Mouse (Mus musculus) MEL (cell line): ENCODE measurements around the gene Hagh. TPM values are rescaled to one million over a fixed set of nuclear protein-coding genes. Genes with fewer than 3 reads are reported as not detected.
A peak's percentile ranks its signal among the peaks of the same experiment; 100 is the strongest.

Experiments used
- DNase-seq: peaks from one replicate; pipeline ENCODE4 v3.0.0; 2011; ENCODE audit warnings: low read depth, low spot score
- H3K27ac ChIP-seq: 2 replicates; pipeline ENCODE4 v1.5.1; 2012; ENCODE audit warnings: low read depth, mild to moderate bottlenecking, control low read depth, low read length, moderate library complexity; ENCODE audit not compliant: control insufficient read depth
- H3K27me3 ChIP-seq, 2 experiments: fragments of 150-350 bp in 1 of 2; sonication (generic) in 1 of 2; 2 replicates each; pipeline ENCODE4 v1.6.1; 2012; ENCODE audit warnings: low read length in 2 of 2, mild to moderate bottlenecking in 2 of 2, improper control_type of control experiment in 1 of 2, moderate library complexity in 1 of 2; ENCODE audit not compliant: insufficient read depth in 2 of 2, control insufficient read depth in 1 of 2
- H3K36me3 ChIP-seq, 2 experiments: 2 replicates each; pipeline ENCODE4 v1.6.1; 2012 to 2014; ENCODE audit warnings: low read length in 2 of 2, improper control_type of control experiment in 1 of 2, inconsistent platforms in 1 of 2, mild to moderate bottlenecking in 1 of 2; ENCODE audit not compliant: insufficient read depth in 2 of 2, control insufficient read depth in 1 of 2
- H3K4me1 ChIP-seq, 2 experiments: fragments of 150-350 bp in 1 of 2; sonication (generic) in 1 of 2; 2 replicates each; pipeline ENCODE4 v1.6.1; 2012; ENCODE audit warnings: low read length in 2 of 2, improper control_type of control experiment in 1 of 2, mild to moderate bottlenecking in 1 of 2; ENCODE audit not compliant: insufficient read depth in 2 of 2, control insufficient read depth in 1 of 2
- H3K4me3 ChIP-seq, 2 experiments: fragments of 150-350 bp in 1 of 2; sonication (generic) in 1 of 2; 2 replicates each; pipeline ENCODE4 v1.5.1; 2012; ENCODE audit warnings: low read depth in 2 of 2, low read length in 2 of 2, mild to moderate bottlenecking in 2 of 2, moderate library complexity in 2 of 2, control low read depth in 1 of 2, improper control_type of control experiment in 1 of 2; ENCODE audit not compliant: control insufficient read depth in 1 of 2, insufficient read depth in 1 of 2
- H3K79me2 ChIP-seq: 2 replicates; pipeline ENCODE4 v1.6.1; 2012; ENCODE audit warnings: mild to moderate bottlenecking, low read length, moderate library complexity; ENCODE audit not compliant: control insufficient read depth, poor library complexity, insufficient read depth
- H3K9ac ChIP-seq: 2 replicates; pipeline ENCODE4 v1.6.1; 2012; ENCODE audit warnings: low read depth, mild to moderate bottlenecking, control low read depth, low read length, moderate library complexity; ENCODE audit not compliant: control insufficient read depth, poor library complexity, severe bottlenecking
- H3K9me3 ChIP-seq: fragments of 150-350 bp; sonication (generic); replicated peaks from 2 replicates; pipeline ENCODE4 v1.6.1; 2012; ENCODE audit warnings: mild to moderate bottlenecking, low read length, improper control_type of control experiment, moderate library complexity; ENCODE audit not compliant: insufficient read depth
- CHD2 ChIP-seq: IDR thresholded peaks from 2 replicates; pipeline ENCODE4 v1.6.1; 2011; ENCODE audit warnings: low read length, improper control_type of control experiment
- CTCF ChIP-seq, 3 experiments: IDR thresholded peaks in 2 of 3; conservative IDR thresholded peaks in 1 of 3; 2 replicates each; pipeline ENCODE4 v1.5.1; 2011 to 2012; ENCODE audit warnings: low read length in 3 of 3, low read depth in 2 of 3, mild to moderate bottlenecking in 2 of 3, improper control_type of control experiment in 1 of 3, inconsistent platforms in 1 of 3, mixed read lengths in 1 of 3, moderate library complexity in 1 of 3; ENCODE audit not compliant: control insufficient read depth in 1 of 3, insufficient read depth in 1 of 3, poor library complexity in 1 of 3, severe bottlenecking in 1 of 3
- E2F4 ChIP-seq: IDR thresholded peaks from 2 replicates; pipeline ENCODE4 v1.6.1; 2011; ENCODE audit warnings: low read depth, low read length, improper control_type of control experiment, borderline replicate concordance
- ELF1 ChIP-seq: IDR thresholded peaks from 2 replicates; pipeline ENCODE4 v1.6.1; 2014; ENCODE audit warnings: low read depth, mild to moderate bottlenecking, inconsistent platforms, low read length, improper control_type of control experiment, moderate library complexity
- EP300 ChIP-seq, 2 experiments: IDR thresholded peaks; 2 replicates each; pipeline ENCODE4 v1.6.1; 2011; ENCODE audit warnings: improper control_type of control experiment in 2 of 2, low read length in 2 of 2, low read depth in 1 of 2, mild to moderate bottlenecking in 1 of 2
- ETS1 ChIP-seq: IDR thresholded peaks from 2 replicates; pipeline ENCODE4 v1.6.1; 2012; ENCODE audit warnings: low read depth, mild to moderate bottlenecking, inconsistent platforms, low read length, improper control_type of control experiment, moderate library complexity
- GABPA ChIP-seq: IDR thresholded peaks from 2 replicates; pipeline ENCODE4 v1.6.1; 2012; ENCODE audit warnings: low read depth, mild to moderate bottlenecking, inconsistent platforms, low read length, improper control_type of control experiment, moderate library complexity
- GATA1 ChIP-seq: IDR thresholded peaks from 2 replicates; pipeline ENCODE4 v1.6.1; 2011; ENCODE audit warnings: low read depth, low read length, improper control_type of control experiment
- JUND ChIP-seq: IDR thresholded peaks from 2 replicates; pipeline ENCODE4 v1.6.1; 2011; ENCODE audit warnings: low read depth, mild to moderate bottlenecking, improper control_type of control experiment, low read length
- KAT2A ChIP-seq: conservative IDR thresholded peaks from 2 replicates; pipeline ENCODE4 v1.6.1; 2012; ENCODE audit warnings: low read depth, low read length, improper control_type of control experiment, inconsistent platforms
- MAFK ChIP-seq: IDR thresholded peaks from 2 replicates; pipeline ENCODE4 v1.6.1; 2011; ENCODE audit warnings: low read depth, mild to moderate bottlenecking, low read length, improper control_type of control experiment, borderline replicate concordance
- MYB ChIP-seq: IDR thresholded peaks from 2 replicates; pipeline ENCODE4 v1.6.1; 2011; ENCODE audit warnings: mild to moderate bottlenecking, low read depth, low read length, improper control_type of control experiment
- MYC ChIP-seq: IDR thresholded peaks from 2 replicates; pipeline ENCODE4 v1.6.1; 2011; ENCODE audit warnings: low read depth, mild to moderate bottlenecking, low read length, improper control_type of control experiment, moderate library complexity
- POLR2A ChIP-seq, 2 experiments: IDR thresholded peaks; 2 replicates each; pipeline ENCODE4 v1.6.1; 2011 to 2012; ENCODE audit warnings: low read length in 2 of 2, mild to moderate bottlenecking in 2 of 2, control low read depth in 1 of 2, improper control_type of control experiment in 1 of 2, low read depth in 1 of 2, moderate library complexity in 1 of 2; ENCODE audit not compliant: control insufficient read depth in 1 of 2, insufficient read depth in 1 of 2, poor library complexity in 1 of 2
- POLR2AphosphoS2 ChIP-seq: IDR thresholded peaks from 2 replicates; pipeline ENCODE4 v1.6.1; 2011; ENCODE audit warnings: low read length, improper control_type of control experiment
- RAD21 ChIP-seq: IDR thresholded peaks from 2 replicates; pipeline ENCODE4 v1.6.1; 2011; ENCODE audit warnings: mild to moderate bottlenecking, low read depth, low read length, improper control_type of control experiment
- RCOR1 ChIP-seq: IDR thresholded peaks from 2 replicates; pipeline ENCODE4 v1.6.1; 2012; ENCODE audit warnings: low read depth, mild to moderate bottlenecking, inconsistent platforms, low read length, improper control_type of control experiment
- SMC3 ChIP-seq: IDR thresholded peaks from 2 replicates; pipeline ENCODE4 v1.6.1; 2011; ENCODE audit warnings: low read depth, low read length, improper control_type of control experiment
- TAL1 ChIP-seq: IDR thresholded peaks from 2 replicates; pipeline ENCODE4 v1.6.1; 2012; ENCODE audit warnings: mild to moderate bottlenecking, inconsistent platforms, low read length, moderate library complexity, mixed read lengths
- TBP ChIP-seq: IDR thresholded peaks from 2 replicates; pipeline ENCODE4 v1.8.0; 2011; ENCODE audit warnings: low read depth, low read length, improper control_type of control experiment
- TCF12 ChIP-seq: IDR thresholded peaks from 2 replicates; pipeline ENCODE4 v1.6.1; 2014; ENCODE audit warnings: low read depth, mild to moderate bottlenecking, inconsistent platforms, low read length, improper control_type of control experiment, moderate library complexity
- UBTF ChIP-seq: IDR thresholded peaks from 2 replicates; pipeline ENCODE4 v1.6.1; 2012; ENCODE audit warnings: low read depth, mild to moderate bottlenecking, inconsistent platforms, low read length, improper control_type of control experiment, moderate library complexity, borderline replicate concordance; ENCODE audit not compliant: insufficient read depth
- USF2 ChIP-seq, 2 experiments: IDR thresholded peaks; 2 replicates each; pipeline ENCODE4 v1.6.1; 2011 to 2012; ENCODE audit warnings: improper control_type of control experiment in 2 of 2, low read length in 2 of 2, borderline replicate concordance in 1 of 2, inconsistent platforms in 1 of 2, low read depth in 1 of 2, mild to moderate bottlenecking in 1 of 2; ENCODE audit not compliant: insufficient read depth in 1 of 2
- ZC3H11A ChIP-seq: IDR thresholded peaks from 2 replicates; pipeline ENCODE4 v1.6.1; 2012; ENCODE audit warnings: low read depth, mild to moderate bottlenecking, inconsistent platforms, low read length, improper control_type of control experiment
- ZKSCAN1 ChIP-seq: IDR thresholded peaks from 2 replicates; pipeline ENCODE4 v1.6.1; 2012; ENCODE audit warnings: low read depth, mild to moderate bottlenecking, inconsistent platforms, low read length, improper control_type of control experiment, moderate library complexity
- ZNF384 ChIP-seq: IDR thresholded peaks from 2 replicates; pipeline ENCODE4 v1.6.1; 2012; ENCODE audit warnings: low read depth, mild to moderate bottlenecking, inconsistent platforms, low read length, improper control_type of control experiment
- polyA plus RNA-seq, 2 experiments: library from polyadenylated mRNA; stranded (reverse) in 1 of 2; unstranded in 1 of 2; fragments of >175 nt in 1 of 2; fragments of >200 nt in 1 of 2; gene quantifications; 2 replicates each; pipeline versions ENCODE4 v1.2.1 to v1.2.4; 2012; ENCODE audit warnings: low replicate concordance in 2 of 2, low read depth in 1 of 2; ENCODE audit not compliant: insufficient read length in 2 of 2, insufficient read depth in 1 of 2, missing spikeins in 1 of 2
- total RNA-seq: library from RNA; depleted of rRNA; stranded (reverse); fragments of 300-350 nt; gene quantifications from 2 replicates; pipeline ENCODE4 v1.2.3, GENCODE M21; 2012

The Hagh gene
- total and polyA plus RNA-seq, 3 experiments, result 37.5 to 49.6 TPM; not detected in 1

DNA sequence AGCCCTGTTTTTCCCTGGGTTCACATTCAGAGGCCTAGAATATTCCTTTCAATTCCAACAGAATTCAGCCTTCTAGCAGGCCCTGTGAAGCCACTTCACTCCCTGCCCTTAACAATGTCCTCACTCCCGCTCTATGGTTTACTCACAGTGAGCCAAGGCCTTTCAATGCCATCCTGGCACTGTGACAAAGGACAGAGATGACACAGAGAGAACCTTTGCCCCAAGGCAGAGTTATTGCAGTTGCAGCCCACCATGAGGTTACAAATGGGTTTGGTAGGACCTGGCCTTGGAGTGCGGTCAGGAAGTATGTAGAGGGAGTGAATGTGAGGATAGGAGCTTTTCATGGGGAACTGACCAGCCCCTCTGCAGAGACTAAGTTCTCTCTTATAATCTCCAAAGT is 67.6 kb downstream of the Hagh start:
- H3K4me3 ChIP-seq, result no peak overlapping the region
- no peaks in the 10 kb centered on the region for H3K27me3 ChIP-seq
- no peaks in the 10 kb centered on the region for H3K79me2 ChIP-seq
- H3K27ac ChIP-seq, result no peak overlapping the region
- H3K9ac ChIP-seq, result no peak overlapping the region
- DNase-seq, result no peak
- H3K9me3 ChIP-seq, result no peaks in the 10 kb centered on the region
- H3K36me3 ChIP-seq, result peaks cover 6 to 12% of the 10 kb centered on the region in 2 experiments
- H3K4me1 ChIP-seq, result peaks cover 2 to 5% of the 10 kb centered on the region in 2 experiments; a peak in 3 of 4 replicates
- TF ChIP-seq CTCF (IDR thresholded peaks at IDR 0.05 in 2 of 3, conservative IDR thresholded peaks at IDR 0.05 in 1 of 3; ENCODE audit: control insufficient read depth in 1 of 3, insufficient read depth in 1 of 3, low read depth in 2 of 3, low read length in 3 of 3, poor library complexity in 1 of 3, severe bottlenecking in 1 of 3), result no peak
- TF ChIP-seq USF2 (IDR thresholded peaks at IDR 0.05; ENCODE audit: borderline replicate concordance in 1 of 2, insufficient read depth in 1 of 2, low read depth in 1 of 2, low read length in 2 of 2), result no peak
- no peak for TF ChIP-seq JUND
- TF ChIP-seq E2F4, result no peak
- no peak for TF ChIP-seq UBTF
- TF ChIP-seq ZC3H11A, result no peak
- no peak for TF ChIP-seq ZKSCAN1
- no peak for TF ChIP-seq RAD21
- no peak for TF ChIP-seq SMC3
- TF ChIP-seq MAFK, result no peak
- TF ChIP-seq KAT2A, result no peak
- TF ChIP-seq POLR2A (IDR thresholded peaks at IDR 0.05; ENCODE audit: control insufficient read depth in 1 of 2, insufficient read depth in 1 of 2, low read depth in 1 of 2, low read length in 2 of 2, poor library complexity in 1 of 2), result no peak
- no peak for TF ChIP-seq RCOR1
- TF ChIP-seq ETS1, result no peak
- no peak for TF ChIP-seq GABPA
- no peak for TF ChIP-seq POLR2AphosphoS2
- TF ChIP-seq TCF12, result no peak
- TF ChIP-seq CHD2, result no peak
- TF ChIP-seq, all 39 proteins: peak for 0

DNA sequence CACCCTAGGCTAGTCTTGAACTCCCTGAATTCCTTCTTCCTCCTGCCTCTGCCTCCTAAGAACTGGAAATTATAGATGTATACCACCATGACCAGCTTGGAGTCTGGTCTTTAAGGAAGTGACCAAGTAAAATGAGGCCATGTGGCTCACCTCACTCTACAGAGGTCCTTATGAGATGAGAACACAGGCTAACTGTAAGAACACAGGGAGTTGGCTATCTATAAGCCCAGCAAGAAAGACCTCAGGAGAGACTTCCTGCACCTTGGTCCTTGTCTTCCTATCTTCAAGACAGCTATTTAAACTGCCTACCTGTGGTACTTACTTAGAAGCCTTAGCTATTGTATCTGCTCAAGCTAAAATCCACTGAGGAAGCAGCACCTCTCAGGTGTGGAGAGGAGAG is 74.0 kb downstream of the Hagh start:
- no peaks in the 10 kb centered on the region for H3K79me2 ChIP-seq
- peak overlapping the region; percentile 15; the same call in 1 of the 2 replicates for H3K27ac ChIP-seq
- peak; percentile 60; the same call in 1 of the 2 replicates for TF ChIP-seq MYC
- no peak for TF ChIP-seq ELF1
- peak; percentile 74 to 80 for TF ChIP-seq EP300 (IDR thresholded peaks at IDR 0.05; ENCODE audit: low read depth in 1 of 2, low read length in 2 of 2)
- TF ChIP-seq MAFK, result no peak
- peak; percentile 72 for TF ChIP-seq GATA1
- TF ChIP-seq TBP, result no peak
- TF ChIP-seq E2F4, result no peak
- no peak for TF ChIP-seq JUND
- peak; percentile 77 for TF ChIP-seq TAL1
- no peak for TF ChIP-seq USF2 (IDR thresholded peaks at IDR 0.05; ENCODE audit: borderline replicate concordance in 1 of 2, insufficient read depth in 1 of 2, low read depth in 1 of 2, low read length in 2 of 2)
- no peak for TF ChIP-seq ZNF384
- peak; percentile 65 for TF ChIP-seq MYB
- TF ChIP-seq TCF12, result peak; percentile 55; the same call in 1 of the 2 replicates
- TF ChIP-seq, all 39 proteins: peak for 6
- peaks cover 9 to 19% of the 10 kb centered on the region in 2 experiments for H3K36me3 ChIP-seq
- peak; percentile 54 for DNase-seq
- H3K27me3 ChIP-seq, result no peaks in the 10 kb centered on the region
- no peak overlapping the region for H3K4me3 ChIP-seq
- H3K9ac ChIP-seq, result no peak overlapping the region
- no peaks in the 10 kb centered on the region for H3K9me3 ChIP-seq
- H3K4me1 ChIP-seq, result peaks cover 0 to 7% of the 10 kb centered on the region in 2 experiments
